Mouse (Mus musculus): ENCODE measurements around the gene Nanos2. TPM values are rescaled to one million over a fixed set of nuclear protein-coding genes. Genes with fewer than 3 reads are reported as not detected.

Gene Nanos2
- total RNA-seq, 2 experiments from 2014 or later = not detected

DNA sequence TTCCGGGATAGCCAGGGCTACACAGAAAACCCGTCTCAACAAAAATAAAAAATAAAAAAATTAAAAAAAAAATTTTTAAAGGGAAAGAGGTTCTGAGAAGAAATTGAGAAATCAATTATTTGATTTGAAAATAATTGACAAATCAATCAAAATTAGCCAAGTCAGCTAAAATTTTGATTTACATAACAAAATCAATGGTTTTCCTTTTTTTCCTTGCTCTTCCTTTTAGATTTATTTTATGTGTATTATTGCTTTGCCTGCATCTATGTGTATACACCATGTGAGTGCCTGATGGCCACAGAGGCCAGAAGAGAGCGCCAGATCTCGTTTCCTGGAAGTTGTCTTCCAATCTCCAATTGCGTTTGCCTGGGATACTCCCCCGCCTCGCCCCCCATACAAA is 30.7 kb downstream of the Nanos2 start:
- no peak for DNase-seq

DNA sequence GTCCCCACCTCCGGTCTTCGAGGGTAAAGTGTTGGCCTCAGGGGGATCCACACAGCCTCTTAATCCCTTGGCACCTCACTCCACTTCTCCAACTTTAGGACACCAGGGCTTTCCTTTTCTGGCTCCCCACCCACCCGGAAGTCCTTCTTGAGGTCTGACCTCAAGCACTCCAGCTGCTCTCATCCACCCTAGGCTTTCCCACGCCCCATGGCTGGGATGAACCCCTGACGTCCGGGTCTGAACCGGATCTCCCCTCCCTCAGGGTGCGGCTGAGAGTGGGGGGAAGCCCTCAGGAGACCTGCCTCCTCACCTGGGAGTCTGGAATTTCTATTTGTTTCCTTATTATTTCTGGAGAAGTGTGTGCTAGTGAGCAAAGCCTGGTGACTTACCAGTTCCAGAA is 33.8 kb downstream of the Nanos2 start:
- no peak for DNase-seq

DNA sequence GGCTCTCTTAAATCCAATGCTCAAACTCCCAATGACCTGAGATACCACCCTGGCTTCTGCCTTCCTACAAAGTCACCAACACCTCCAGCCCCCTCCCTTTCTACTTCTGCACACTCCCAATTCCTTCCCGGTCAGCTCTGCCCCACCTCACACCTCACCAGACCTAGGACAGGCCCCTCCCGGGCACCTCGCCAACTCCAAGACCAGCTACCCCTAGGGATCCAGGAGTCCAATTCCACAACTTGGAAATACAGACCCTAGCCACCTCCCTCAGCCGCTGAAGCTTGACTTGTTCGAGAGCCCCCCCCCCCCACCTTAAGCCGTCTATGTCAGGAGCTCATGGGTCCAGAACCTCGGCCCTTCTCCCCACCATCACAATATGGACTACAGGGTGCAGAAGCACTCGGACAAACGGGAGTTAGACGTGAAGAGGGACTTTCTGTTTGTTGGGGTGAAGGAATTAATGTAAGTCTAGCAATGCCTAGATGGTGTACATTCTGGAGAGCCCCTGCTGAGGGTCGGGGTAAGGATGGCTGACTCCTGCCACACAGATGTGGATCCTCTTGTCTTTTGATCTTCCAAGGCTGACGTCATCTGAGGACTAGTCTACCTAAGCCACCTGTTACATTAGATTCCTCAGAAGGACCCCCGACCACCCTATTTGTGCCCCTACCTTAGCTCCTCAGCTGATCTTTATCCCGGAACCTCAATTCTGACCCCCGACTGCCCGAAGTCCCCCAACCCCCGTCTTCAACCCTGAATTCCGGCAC is 35.2 kb downstream of the Nanos2 start:
- DNase-seq = no peak

DNA sequence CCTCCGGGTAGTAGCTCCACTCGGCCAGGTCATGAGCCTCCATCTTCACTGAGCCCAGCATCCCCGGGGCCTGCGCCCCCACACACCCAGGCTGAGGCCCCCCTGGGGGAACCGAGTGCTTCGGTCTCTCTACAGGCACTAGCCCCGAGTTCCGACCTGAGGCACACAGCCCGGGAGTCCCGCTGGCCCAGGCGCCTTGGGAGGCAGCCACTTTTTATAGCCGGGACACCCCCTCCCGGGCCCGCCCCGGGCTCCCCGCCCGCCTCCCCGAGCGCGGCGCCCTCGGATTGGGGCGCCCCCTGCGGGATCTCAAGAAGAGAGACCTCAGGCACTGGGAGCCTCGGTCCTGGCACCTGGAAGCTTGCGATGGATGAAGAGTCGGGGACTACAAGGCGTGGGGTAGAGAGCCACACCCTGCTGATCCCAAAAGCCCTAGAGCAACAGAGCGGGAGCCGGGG is 36.2 kb downstream of the Nanos2 start, which contains the start of gene Foxa3:
TSS of gene Foxa3 (minus strand) at position 182 of the 458 bp plus-strand sequence.
- peak; percentile 43 to 73 for DNase-seq

DNA sequence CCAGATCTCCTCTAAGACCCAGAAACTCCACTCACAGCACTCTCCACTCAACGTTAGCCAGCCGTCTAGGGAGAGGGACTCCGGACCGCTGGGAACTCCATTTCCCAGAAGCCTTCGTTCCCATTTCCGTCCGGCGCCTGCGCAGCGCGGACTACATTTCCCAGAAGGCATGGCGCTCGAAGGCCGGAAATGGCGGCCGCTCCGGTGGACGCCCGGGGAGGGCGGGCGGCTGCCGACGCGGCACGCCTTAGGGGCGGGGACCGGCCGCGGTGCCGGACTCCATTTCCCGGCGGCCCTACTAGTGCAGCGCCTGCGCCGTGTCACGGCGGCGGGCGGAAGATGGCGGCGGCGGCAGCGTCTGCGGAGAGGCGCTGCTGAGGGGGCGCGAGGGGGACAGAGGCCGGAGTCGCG is 36.9 kb downstream of the Nanos2 start, which contains the start of gene Sympk:
TSS of gene Sympk (plus strand) at position 282 of the 411 bp plus-strand sequence.
- DNase-seq = peak; percentile 96 to 98

DNA sequence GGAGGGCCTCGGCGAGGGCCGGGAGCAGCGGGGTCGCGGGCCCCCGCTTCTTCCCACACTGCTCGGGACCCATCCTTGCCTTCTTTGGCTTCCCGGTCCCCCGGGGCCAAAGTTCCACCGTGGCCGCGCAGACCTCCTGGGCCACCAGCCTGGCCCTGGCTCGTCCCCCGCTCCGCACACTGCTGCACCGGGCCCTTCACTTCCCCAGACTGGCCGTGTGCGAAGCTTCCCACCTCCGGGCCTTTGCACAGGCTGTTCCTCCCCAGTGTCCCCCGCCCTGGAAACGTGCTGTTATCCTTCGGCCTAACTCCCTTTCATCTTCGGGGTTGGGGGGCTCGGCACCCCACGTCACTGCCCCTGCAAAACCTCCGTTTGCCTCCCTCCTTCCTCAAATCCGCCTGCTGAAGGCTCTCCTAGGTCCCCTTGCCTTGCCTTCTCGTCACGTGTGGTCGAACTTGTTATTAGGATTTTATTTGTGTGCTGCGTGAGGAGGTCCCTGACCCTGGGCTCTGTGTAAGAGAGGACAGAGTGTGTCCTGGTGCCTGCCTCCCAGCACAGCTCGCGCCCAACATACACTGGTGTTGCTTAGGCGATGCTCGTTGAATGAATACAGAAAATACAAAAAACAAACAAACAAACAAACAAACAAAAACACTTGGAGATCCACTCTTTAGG is 37.5 kb downstream of the Nanos2 start:
- DNase-seq = peak; percentile 32 to 54

DNA sequence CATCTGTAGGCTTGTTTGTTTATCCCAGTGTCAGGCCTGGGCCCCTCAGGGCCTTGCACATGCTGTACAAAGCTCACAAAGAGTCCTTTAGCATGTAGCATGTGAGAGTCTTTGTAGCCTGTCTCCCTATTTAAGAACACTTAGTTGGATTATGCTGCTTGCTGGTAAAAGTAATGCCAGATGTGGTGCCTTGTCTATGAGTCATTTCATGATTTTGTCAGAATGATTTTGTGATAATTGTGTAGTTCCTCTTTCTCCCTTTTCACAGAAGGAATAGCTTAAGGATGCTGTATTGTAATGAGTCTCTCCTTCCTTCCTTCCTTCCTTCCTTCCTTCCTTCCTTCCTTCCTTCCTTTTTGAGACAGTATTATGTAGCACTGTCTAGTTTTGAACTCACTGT is 40.9 kb downstream of the Nanos2 start:
- no peak for DNase-seq

DNA sequence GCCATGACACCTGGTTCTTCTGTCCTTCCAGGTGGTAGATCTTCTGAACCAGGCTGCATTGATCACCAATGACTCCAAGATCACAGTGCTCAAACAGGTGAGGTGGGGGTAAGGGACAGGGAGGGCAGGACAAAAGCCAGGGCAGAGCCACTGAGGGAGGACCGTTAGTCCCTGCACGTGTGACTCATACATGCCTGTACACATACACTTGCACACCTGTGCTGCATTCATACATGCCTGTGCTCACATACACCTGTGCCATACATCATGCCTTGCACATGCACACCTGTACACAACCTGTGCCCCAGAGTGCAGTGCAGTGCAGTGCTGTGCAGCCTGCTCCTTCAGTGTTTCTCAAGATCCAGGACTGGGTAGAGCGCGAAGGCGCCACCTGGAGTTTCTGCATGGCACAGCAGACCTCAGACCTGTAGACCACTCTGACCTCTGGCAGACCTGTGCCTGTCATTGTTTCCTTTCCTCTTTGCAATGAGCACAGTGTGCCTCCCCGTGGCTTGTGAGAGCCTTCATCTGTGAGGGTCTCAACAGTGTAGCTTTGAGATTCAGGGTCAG is 42.0 kb downstream of the Nanos2 start:
- peak; percentile 42 to 67 for DNase-seq

DNA sequence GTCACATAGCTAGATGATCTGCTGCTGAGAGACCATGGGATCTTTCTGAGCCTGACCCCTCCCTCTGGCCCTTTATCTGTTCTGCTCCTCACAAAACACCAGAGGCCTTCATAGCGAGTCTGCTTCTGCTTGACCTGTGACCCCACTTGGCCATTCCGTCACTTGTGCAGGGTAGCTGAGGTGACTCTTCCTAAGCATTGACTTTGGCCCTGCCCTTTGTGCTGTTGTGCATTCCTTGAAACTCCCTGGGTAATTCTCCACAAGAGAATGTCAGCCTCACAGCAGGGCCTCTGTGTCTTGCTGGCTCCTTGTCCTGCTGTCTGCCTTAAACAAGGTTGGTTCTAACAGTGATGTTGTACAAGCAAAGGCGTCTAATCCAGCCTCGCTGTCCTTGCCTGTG is 44.4 kb downstream of the Nanos2 start:
- no peak for DNase-seq

Other genes starting within 250 kb of the Nanos2 start
- gene Psg19, start 188.9 kb upstream of the Nanos2 start, total RNA-seq (2021) = not detected
- gene Psg17, start 165.8 kb upstream of the Nanos2 start, total RNA-seq (2021) = not detected
- 1 to 10 TPM; 5.4 to 7.2 TPM for gene Mill2, start 147.4 kb upstream of the Nanos2 start, total RNA-seq (2021)
- 1 to 10 TPM in 1 of 2 experiments, under 1 TPM in 1; 0.56 to 1.3 TPM for gene Pglyrp1, start 116.1 kb upstream of the Nanos2 start, total RNA-seq (2021)
- gene Ccdc61, start 77.0 kb upstream of the Nanos2 start, total RNA-seq (2021) = 10 to 100 TPM; 11.5 to 12.1 TPM
- 1 to 10 TPM; 3.7 to 5.4 TPM for gene Nova2, start 61.5 kb upstream of the Nanos2 start, total RNA-seq (2021)
- gene Mypop, start 3.8 kb downstream of the Nanos2 start, total RNA-seq (2021) = 10 to 100 TPM; 10.3 to 12.2 TPM
- 10 to 100 TPM; 47.0 to 47.5 TPM for gene Irf2bp1, start 16.6 kb downstream of the Nanos2 start, total RNA-seq (2021)
- gene Foxa3, start 36.1 kb downstream of the Nanos2 start, total RNA-seq (2021) = not detected
- 100 to 1,000 TPM in 1 of 2 experiments, 10 to 100 TPM in 1; 88.7 to 102 TPM for gene Sympk, start 37.0 kb downstream of the Nanos2 start, total RNA-seq (2021)
- not detected for gene Rsph6a, start 67.3 kb downstream of the Nanos2 start, total RNA-seq (2021)
- 10 to 100 TPM; 53.8 to 57.1 TPM for gene Dmwd, start 88.8 kb downstream of the Nanos2 start, total RNA-seq (2021)
- 100 to 1,000 TPM in 1 of 2 experiments, 10 to 100 TPM in 1; 81.5 to 110 TPM for gene Dmpk, start 96.4 kb downstream of the Nanos2 start, total RNA-seq (2021)
- gene Six5, start 107.2 kb downstream of the Nanos2 start, total RNA-seq (2021) = 10 to 100 TPM; 14.0 to 15.6 TPM
- not detected for gene Gm4969, start 131.0 kb downstream of the Nanos2 start, total RNA-seq (2021)
- 10 to 100 TPM; 11.5 to 13.1 TPM for gene Fbxo46, start 132.5 kb downstream of the Nanos2 start, total RNA-seq (2021)
- 10 to 100 TPM; 17.4 to 18.8 TPM for gene Qpctl, start 161.9 kb downstream of the Nanos2 start, total RNA-seq (2021)
- 100 to 1,000 TPM in 1 of 2 experiments, 10 to 100 TPM in 1; 96.5 to 105 TPM for gene Snrpd2, start 162.3 kb downstream of the Nanos2 start, total RNA-seq (2021)
- gene Gipr, start 178.7 kb downstream of the Nanos2 start, total RNA-seq (2021) = under 1 TPM; 0.40 to 0.56 TPM
- gene Eml2, start 189.0 kb downstream of the Nanos2 start, total RNA-seq (2021) = 10 to 100 TPM; 45.2 to 65.2 TPM
- 10 to 100 TPM in 1 of 2 experiments, 1 to 10 TPM in 1; 5.9 to 12.9 TPM for gene Gpr4, start 225.1 kb downstream of the Nanos2 start, total RNA-seq (2021)
- 10 to 100 TPM; 31.7 to 37.4 TPM for gene Opa3, start 240.9 kb downstream of the Nanos2 start, total RNA-seq (2021)